Mouse (Mus musculus) stomach, postnatal 0 days (tissue): ENCODE results near the gene Lrmda.

Source experiments
- CTCF ChIP-seq: IDR thresholded peaks from 2 replicates; pipeline ENCODE4 v1.5.1; 2016; ENCODE audit warnings: antibody characterized with exemption, low read depth, mild to moderate bottlenecking, moderate library complexity
- EP300 ChIP-seq: optimal IDR thresholded peaks from 2 replicates; pipeline ENCODE3; 2016; ENCODE audit warnings: antibody characterized with exemption

- no peak for TF ChIP-seq CTCF
- TF ChIP-seq EP300, result no peak
Observed at GRCm38 (mm10) chr14:22343357-22343756, 323.8 kb downstream of the Lrmda start.
